Mouse (Mus musculus): Measurements from ENCODE around the gene Serf1.
"Not testable (repeated sequence)": the region's sequence is repeated elsewhere in the genome, so short reads cannot be mapped to it uniquely, and the experiment has no call there.

Serf1 gene

GRCm38 (mm10) chr13:100107652-100108472 lies at the start of gene Serf1:
TSS of gene Serf1 (plus strand) at chr13:100108012.
- DNase-seq (ENCODE audit: low spot score) = peak; percentile 73

- no peak for DNase-seq (ENCODE audit: low spot score)
Observed at GRCm38 (mm10) chr13:100063936-100064335, 43.9 kb upstream of the Serf1 start.

GRCm38 (mm10) chr13:100067821-100068220 lies 40.0 kb upstream of the Serf1 start:
- DNase-seq (ENCODE audit: low spot score) = no peak

- no peak for DNase-seq (ENCODE audit: low spot score)
Observed at GRCm38 (mm10) chr13:100071473-100071872, 36.3 kb upstream of the Serf1 start.

GRCm38 (mm10) chr13:100098808-100099207 lies 9.0 kb upstream of the Serf1 start:
- DNase-seq (ENCODE audit: low spot score) = no peak

GRCm38 (mm10) chr13:100103052-100103658 lies 4.7 kb upstream of the Serf1 start:
- no peak for DNase-seq (ENCODE audit: low spot score)

GRCm38 (mm10) chr13:100103748-100104254 lies 4.0 kb upstream of the Serf1 start, which contains the start of gene Bdp1:
TSS of gene Bdp1 (minus strand) at chr13:100104070.
- peak; percentile 94 for DNase-seq (ENCODE audit: low spot score)

- peak; percentile 43 for DNase-seq (ENCODE audit: low spot score)
Observed at GRCm38 (mm10) chr13:100112218-100112972, 4.6 kb downstream of the Serf1 start.

- DNase-seq (ENCODE audit: low spot score) = no peak
Observed at GRCm38 (mm10) chr13:100123970-100124369, 16.2 kb downstream of the Serf1 start.

GRCm38 (mm10) chr13:100124423-100125257 lies 16.8 kb downstream of the Serf1 start, which contains the start of gene Smn1:
TSS of gene Smn1 (plus strand) at chr13:100124852.
- DNase-seq (ENCODE audit: low spot score) = peak; percentile 94

- DNase-seq (ENCODE audit: low spot score) = no peak
Observed at GRCm38 (mm10) chr13:100125258-100125643, 17.4 kb downstream of the Serf1 start.

GRCm38 (mm10) chr13:100141646-100142314 lies 34.0 kb downstream of the Serf1 start:
- peak; percentile 5 for DNase-seq (ENCODE audit: low spot score)

- peak; percentile 21 for DNase-seq (ENCODE audit: low spot score)
Observed at GRCm38 (mm10) chr13:100152659-100153058, 44.8 kb downstream of the Serf1 start.

GRCm38 (mm10) chr13:100156624-100157023 lies 48.8 kb downstream of the Serf1 start:
- no peak for DNase-seq (ENCODE audit: low spot score)

GRCm38 (mm10) chr13:100161171-100161870 lies 53.5 kb downstream of the Serf1 start:
- not testable (repeated sequence) for DNase-seq (ENCODE audit: low spot score)

- not testable (repeated sequence) for DNase-seq (ENCODE audit: low spot score)
Observed at GRCm38 (mm10) chr13:100162467-100162866, 54.7 kb downstream of the Serf1 start.
